Mouse (Mus musculus) forebrain, embryonic 13.5 days (tissue): ENCODE data around the gene Mettl24. TPM values are rescaled to one million over a fixed set of nuclear protein-coding genes. Genes with fewer than 3 reads are reported as not detected.

Source experiments
- ATAC-seq: fragments of 200-750 bp; cut with Nextera tagmentation; 2 replicates; pipeline ENCODE4 v1.8.0; 2017
- H3K27ac ChIP-seq: fragments of 300-500 bp; sonication (generic); 2 replicates; pipeline ENCODE4 v1.5.1; 2015; ENCODE audit warnings: inconsistent platforms, mild to moderate bottlenecking, moderate library complexity
- H3K27me3 ChIP-seq: fragments of 300-500 bp; sonication (generic); 2 replicates; pipeline ENCODE4 v1.6.1; 2015; ENCODE audit warnings: mild to moderate bottlenecking, inconsistent platforms
- H3K36me3 ChIP-seq: fragments of 300-500 bp; sonication (generic); 2 replicates; pipeline ENCODE4 v1.6.1; 2015; ENCODE audit warnings: mild to moderate bottlenecking, inconsistent platforms; ENCODE audit not compliant: poor library complexity, severe bottlenecking
- H3K4me1 ChIP-seq: fragments of 300-500 bp; sonication (generic); 2 replicates; pipeline ENCODE4 v1.6.1; 2015; ENCODE audit warnings: inconsistent platforms
- H3K4me2 ChIP-seq: fragments of 300-500 bp; sonication (generic); 2 replicates; pipeline ENCODE4 v1.6.1; 2015; ENCODE audit warnings: inconsistent platforms, mild to moderate bottlenecking, moderate library complexity
- H3K4me3 ChIP-seq: fragments of 300-500 bp; sonication (generic); 2 replicates; pipeline ENCODE4 v1.5.1; 2015; ENCODE audit warnings: mild to moderate bottlenecking, inconsistent platforms
- H3K9ac ChIP-seq: fragments of 300-500 bp; sonication (generic); 2 replicates; pipeline ENCODE4 v1.6.1; 2015; ENCODE audit warnings: mild to moderate bottlenecking, inconsistent platforms
- H3K9me3 ChIP-seq: fragments of 300-500 bp; sonication (generic); replicated peaks from 2 replicates; pipeline ENCODE4 v1.6.1; 2016; ENCODE audit warnings: inconsistent platforms
- WGBS: fragments of 180-500 bp; shearing (Covaris S2); methylation state at CpG from one replicate; pipeline ENCODE4 v1.1.7; 2015; 5-methylcytosine and 5-hydroxymethylcytosine counted together
- polyA plus RNA-seq: library from polyadenylated mRNA; unstranded; fragments of >200 nt; fragmentation: Nextera tagmentation; extraction: Ambion mirVana; gene quantifications from 2 replicates; pipeline ENCODE4 v1.2.1, GENCODE M21; 2015

Gene Mettl24
- polyA plus RNA-seq, 1 experiment from 2014 or later, result 0.21 TPM

DNA sequence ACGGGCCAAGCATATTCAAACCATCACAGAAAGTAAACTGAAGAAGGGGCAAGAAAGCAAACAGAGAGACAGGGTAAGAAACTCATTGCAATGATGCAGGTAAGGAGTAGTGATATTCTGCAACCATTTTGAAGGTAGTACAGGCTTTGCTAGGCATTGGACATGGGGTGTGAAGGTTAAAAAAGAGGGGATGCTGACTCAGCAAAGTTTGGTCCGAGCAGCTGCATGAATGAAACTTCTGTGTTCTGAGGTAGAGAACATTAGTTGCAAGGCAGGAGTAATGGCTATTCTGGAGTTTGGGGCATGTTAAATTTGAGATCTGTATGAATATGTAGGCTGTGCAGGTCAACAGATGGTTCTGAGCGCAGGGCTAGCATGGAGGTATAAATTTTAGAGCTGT, 17.8 kb upstream of the Mettl24 start:
- Histone ChIP-seq H3K9me3 (no peaks in the 10 kb centered on the region), H3K4me3 (no peak overlapping the region), H3K9ac (no peak overlapping the region), H3K27me3 (no peaks in the 10 kb centered on the region), H3K4me1 (no peaks in the 10 kb centered on the region), H3K27ac (no peak overlapping the region), H3K4me2 (no peak overlapping the region), H3K36me3 (no peaks in the 10 kb centered on the region)
- no peak for ATAC-seq
- 91% methylated on average over 3 of the region's 3 CpGs for WGBS

DNA sequence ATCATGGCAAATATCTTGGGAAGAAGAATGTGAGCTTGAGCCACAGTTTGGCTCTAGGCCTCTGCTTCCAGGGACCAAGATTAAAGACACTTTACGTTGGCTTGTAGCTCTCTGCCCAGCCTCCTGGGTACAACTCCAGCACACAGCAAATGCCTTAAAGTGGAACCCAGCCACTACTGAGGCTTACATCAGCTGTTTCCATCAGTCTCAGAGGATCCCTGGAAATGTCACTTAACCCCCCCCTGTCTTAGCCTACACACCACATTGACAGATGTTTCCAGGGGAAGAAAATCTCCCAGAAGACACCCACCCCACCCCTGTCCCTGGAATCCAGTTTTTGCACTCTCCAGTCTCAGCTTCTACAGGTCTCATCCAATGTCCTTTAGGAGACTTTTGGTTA, 16.1 kb upstream of the Mettl24 start:
- no peak overlapping the region for H3K4me2 ChIP-seq
- H3K9me3 ChIP-seq, result no peaks in the 10 kb centered on the region
- no peaks in the 10 kb centered on the region for H3K36me3 ChIP-seq
- 92% methylated on average over 1 of the region's 1 CpGs for WGBS
- no peaks in the 10 kb centered on the region for H3K4me1 ChIP-seq
- H3K27ac ChIP-seq, result no peak overlapping the region
- H3K27me3 ChIP-seq, result no peaks in the 10 kb centered on the region
- no peak overlapping the region for H3K9ac ChIP-seq
- H3K4me3 ChIP-seq, result no peak overlapping the region
- no peak for ATAC-seq

DNA sequence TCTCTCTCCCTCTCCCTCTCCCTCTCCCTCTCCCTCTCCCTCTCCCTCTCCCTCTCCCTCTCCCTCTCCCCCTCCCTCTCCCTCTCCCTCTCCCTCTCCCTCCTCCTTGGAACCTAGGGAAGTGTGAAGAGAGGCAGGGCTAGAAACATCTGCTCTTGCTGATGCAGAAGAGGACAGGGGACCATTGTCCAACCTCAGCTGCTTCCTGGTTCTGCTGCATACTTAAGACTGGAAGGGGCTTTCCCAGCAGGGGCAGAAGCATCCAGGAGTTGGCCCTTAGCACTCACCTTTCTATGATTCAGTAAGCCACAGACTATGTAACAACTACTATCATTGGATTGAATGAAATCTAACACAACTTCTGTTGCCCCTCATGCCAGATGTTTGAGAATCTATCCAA, 14.4 kb upstream of the Mettl24 start:
- no peaks in the 10 kb centered on the region for H3K36me3 ChIP-seq
- no peak overlapping the region for H3K9ac ChIP-seq
- H3K27me3 ChIP-seq, result no peaks in the 10 kb centered on the region
- no peak overlapping the region for H3K4me3 ChIP-seq
- no peaks in the 10 kb centered on the region for H3K4me1 ChIP-seq
- no peak overlapping the region for H3K4me2 ChIP-seq
- no peaks in the 10 kb centered on the region for H3K9me3 ChIP-seq
- no peak for ATAC-seq
- no peak overlapping the region for H3K27ac ChIP-seq

DNA sequence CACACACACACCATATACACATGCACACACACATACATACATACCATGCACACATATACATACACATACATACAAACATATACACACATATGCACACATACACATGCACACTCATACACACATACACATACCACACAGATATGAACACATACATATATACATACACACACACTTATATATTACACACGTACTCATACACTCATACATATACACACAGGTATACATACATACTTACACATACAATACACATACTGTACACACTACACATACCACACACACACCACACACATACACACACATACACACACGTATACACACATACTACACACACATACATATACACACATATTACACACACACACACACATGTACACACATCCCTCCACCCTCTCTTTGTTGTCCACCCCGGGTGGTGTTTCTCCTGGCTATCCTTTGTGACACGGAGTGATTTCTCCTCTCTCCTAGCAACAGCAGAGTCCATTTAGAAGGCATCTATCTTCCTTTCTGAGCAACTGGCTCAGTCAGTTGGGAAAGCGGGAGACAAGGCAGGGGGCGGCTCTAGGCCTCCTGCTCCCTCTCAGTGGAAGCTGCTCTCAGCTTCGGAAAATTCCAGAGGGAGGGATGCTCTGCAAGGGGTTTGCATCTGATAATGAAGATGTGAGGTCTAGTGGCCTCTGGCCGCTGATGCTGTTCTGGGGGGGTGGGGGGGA, 10.3 kb upstream of the Mettl24 start:
- Histone ChIP-seq H3K9ac (no peak overlapping the region), H3K4me1 (no peaks in the 10 kb centered on the region), H3K4me2 (no peak overlapping the region), H3K4me3 (no peak overlapping the region), H3K9me3 (no peaks in the 10 kb centered on the region), H3K27me3 (no peaks in the 10 kb centered on the region), H3K36me3 (no peaks in the 10 kb centered on the region), H3K27ac (no peak overlapping the region)
- 54% methylated on average over 8 of the region's 8 CpGs for WGBS
- ATAC-seq, result no peak

DNA sequence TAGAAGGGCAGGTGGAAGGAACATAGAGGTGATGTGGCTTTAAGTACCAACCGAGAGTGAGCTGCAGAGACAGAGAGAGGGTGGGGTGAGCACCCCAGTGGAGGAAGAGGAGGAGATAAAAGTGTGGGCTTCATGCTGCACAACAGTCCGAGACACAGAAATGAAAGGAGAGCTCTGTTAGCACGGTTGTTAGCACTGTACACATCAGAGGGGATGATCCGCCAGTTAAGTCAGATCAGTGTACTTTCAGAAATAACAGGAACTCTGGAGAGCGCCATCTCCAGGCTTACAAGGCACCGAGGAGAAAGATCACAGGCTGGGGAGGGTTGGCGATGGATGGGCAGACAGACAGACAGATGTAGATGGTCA, 9.8 kb upstream of the Mettl24 start:
- no peak overlapping the region for H3K4me2 ChIP-seq
- no peak overlapping the region for H3K9ac ChIP-seq
- H3K4me1 ChIP-seq, result no peaks in the 10 kb centered on the region
- H3K9me3 ChIP-seq, result no peaks in the 10 kb centered on the region
- H3K36me3 ChIP-seq, result no peaks in the 10 kb centered on the region
- H3K27ac ChIP-seq, result no peak overlapping the region
- 61% methylated on average over 7 of the region's 7 CpGs for WGBS
- no peak for ATAC-seq
- H3K27me3 ChIP-seq, result no peaks in the 10 kb centered on the region
- no peak overlapping the region for H3K4me3 ChIP-seq

- WGBS, result 10% methylated on average over 13 of the region's 13 CpGs
- H3K9ac ChIP-seq, result no peak overlapping the region
- H3K36me3 ChIP-seq, result no peaks in the 10 kb centered on the region
- ATAC-seq, result no peak
- H3K27me3 ChIP-seq, result no peaks in the 10 kb centered on the region
- no peak overlapping the region for H3K27ac ChIP-seq
- peak overlapping the region; percentile 50 for H3K4me2 ChIP-seq
- H3K9me3 ChIP-seq, result no peaks in the 10 kb centered on the region
- H3K4me3 ChIP-seq, result 0 out of 2 replicates have a peak overlapping the region, but pooled peaks have one; percentile 14
- no peaks in the 10 kb centered on the region for H3K4me1 ChIP-seq
Observed at GRCm38 (mm10) chr10:40674151-40674550, 8.9 kb upstream of the Mettl24 start.

DNA sequence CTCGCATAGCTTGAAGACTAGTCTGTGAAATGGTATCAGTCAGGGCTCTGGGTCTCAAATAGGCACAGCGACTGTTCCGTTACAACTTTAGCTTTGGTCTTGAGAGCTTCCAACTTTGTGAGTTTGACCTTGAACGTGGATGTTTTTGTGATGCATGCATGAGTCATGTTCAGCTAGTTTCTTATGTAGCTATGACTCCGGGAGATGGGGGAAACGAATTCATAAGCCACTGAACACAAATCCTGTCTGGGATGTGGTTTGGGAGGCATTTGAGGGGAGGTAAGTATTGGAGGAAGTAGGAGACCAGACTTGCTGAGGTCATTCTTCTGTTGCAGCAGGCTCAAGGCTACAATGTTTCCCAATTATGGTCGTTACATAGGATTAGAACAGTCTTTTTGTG, 7.2 kb upstream of the Mettl24 start:
- Histone ChIP-seq H3K9me3 (no peaks in the 10 kb centered on the region), H3K9ac (no peak overlapping the region), H3K4me2 (no peak overlapping the region), H3K4me3 (no peak overlapping the region), H3K4me1 (no peaks in the 10 kb centered on the region), H3K27me3 (no peaks in the 10 kb centered on the region), H3K36me3 (no peaks in the 10 kb centered on the region), H3K27ac (no peak overlapping the region)
- WGBS, result 80% methylated on average over 7 of the region's 7 CpGs
- ATAC-seq, result no peak

- Histone ChIP-seq H3K9ac (no peak overlapping the region), H3K4me1 (peaks cover 10% of the 10 kb centered on the region), H3K9me3 (no peaks in the 10 kb centered on the region), H3K27ac (no peak overlapping the region), H3K4me2 (no peak overlapping the region), H3K4me3 (no peak overlapping the region), H3K36me3 (no peaks in the 10 kb centered on the region), H3K27me3 (no peaks in the 10 kb centered on the region)
- no peak for ATAC-seq
- WGBS, result 87% methylated on average over 3 of the region's 3 CpGs
Observed at GRCm38 (mm10) chr10:40678477-40678876, 4.6 kb upstream of the Mettl24 start.

GRCm38 (mm10) chr10:40682470-40682869, 612 bp upstream of the Mettl24 start:
- Histone ChIP-seq H3K36me3 (no peaks in the 10 kb centered on the region), H3K4me1 (peaks cover 13% of the 10 kb centered on the region), H3K9me3 (no peaks in the 10 kb centered on the region), H3K27me3 (no peaks in the 10 kb centered on the region), H3K9ac (no peak overlapping the region), H3K4me2 (peak overlapping the region; percentile 99; the same call in 1 of the 2 replicates), H3K27ac (no peak overlapping the region), H3K4me3 (no peak overlapping the region)
- peak; percentile 16; the same call in 1 of the 2 replicates for ATAC-seq
- WGBS, result 23% methylated on average over 8 of the region's 8 CpGs

DNA sequence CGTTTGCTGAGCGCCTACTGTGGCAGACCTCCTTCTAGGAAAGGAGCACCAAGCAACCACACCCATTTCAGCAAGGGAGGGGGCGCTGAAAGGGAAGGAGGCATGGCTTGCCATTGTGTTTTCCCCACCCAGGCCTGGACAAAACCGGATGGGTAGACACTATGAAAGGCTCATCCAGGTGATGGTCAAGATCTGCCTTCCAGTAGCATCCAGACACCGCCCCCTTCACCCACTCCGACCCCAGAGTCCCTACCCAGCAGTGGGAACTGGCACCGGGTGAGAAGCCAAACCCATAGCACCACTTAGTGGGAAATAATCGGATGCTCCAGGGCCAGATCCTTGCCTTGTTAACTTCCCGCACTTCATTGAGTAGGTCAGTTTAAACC, 779 bp downstream of the Mettl24 start:
- H3K4me2 ChIP-seq, result peak overlapping the region; percentile 99
- H3K27me3 ChIP-seq, result no peaks in the 10 kb centered on the region
- 0 out of 2 replicates have a peak, but pooled peaks have one; percentile 16 for ATAC-seq
- no peak overlapping the region for H3K9ac ChIP-seq
- no peak overlapping the region for H3K27ac ChIP-seq
- peak overlapping the region; percentile 52 for H3K4me3 ChIP-seq
- no peaks in the 10 kb centered on the region for H3K36me3 ChIP-seq
- no peaks in the 10 kb centered on the region for H3K9me3 ChIP-seq
- H3K4me1 ChIP-seq, result peaks cover 13% of the 10 kb centered on the region
- WGBS, result 56% methylated on average over 9 of the region's 9 CpGs

- Histone ChIP-seq H3K27me3 (no peaks in the 10 kb centered on the region), H3K27ac (no peak overlapping the region), H3K9ac (no peak overlapping the region), H3K36me3 (no peaks in the 10 kb centered on the region), H3K4me3 (no peak overlapping the region), H3K4me1 (peaks cover 13% of the 10 kb centered on the region), H3K4me2 (no peak overlapping the region), H3K9me3 (no peaks in the 10 kb centered on the region)
- no peak for ATAC-seq
- 92% methylated on average over 7 of the region's 7 CpGs for WGBS
Observed at GRCm38 (mm10) chr10:40684326-40684725, 1.2 kb downstream of the Mettl24 start.

DNA sequence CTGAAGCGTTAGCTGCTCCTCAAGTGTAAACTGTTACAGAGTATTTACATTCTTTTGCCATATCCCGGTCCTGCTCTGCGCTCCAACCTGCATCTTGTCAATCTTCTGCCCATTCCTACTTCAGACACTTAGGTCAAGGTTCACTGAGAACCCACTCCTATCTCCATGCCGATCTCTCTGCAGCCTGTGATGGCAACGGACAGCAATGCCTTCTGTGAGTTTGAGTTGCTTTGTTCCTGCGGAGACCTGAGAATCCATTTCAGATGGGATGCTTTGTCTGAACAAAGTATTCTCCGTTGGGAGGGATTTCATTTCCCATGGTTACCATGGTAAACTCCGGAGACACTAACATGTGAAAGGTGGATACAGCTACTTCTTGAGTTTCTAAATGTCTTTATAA, 2.6 kb downstream of the Mettl24 start:
- no peak for ATAC-seq
- Histone ChIP-seq H3K9ac (no peak overlapping the region), H3K4me3 (no peak overlapping the region), H3K36me3 (no peaks in the 10 kb centered on the region), H3K4me2 (no peak overlapping the region), H3K27ac (no peak overlapping the region), H3K4me1 (peaks cover 13% of the 10 kb centered on the region), H3K27me3 (no peaks in the 10 kb centered on the region), H3K9me3 (no peaks in the 10 kb centered on the region)
- WGBS, result 62% methylated on average over 8 of the region's 8 CpGs

DNA sequence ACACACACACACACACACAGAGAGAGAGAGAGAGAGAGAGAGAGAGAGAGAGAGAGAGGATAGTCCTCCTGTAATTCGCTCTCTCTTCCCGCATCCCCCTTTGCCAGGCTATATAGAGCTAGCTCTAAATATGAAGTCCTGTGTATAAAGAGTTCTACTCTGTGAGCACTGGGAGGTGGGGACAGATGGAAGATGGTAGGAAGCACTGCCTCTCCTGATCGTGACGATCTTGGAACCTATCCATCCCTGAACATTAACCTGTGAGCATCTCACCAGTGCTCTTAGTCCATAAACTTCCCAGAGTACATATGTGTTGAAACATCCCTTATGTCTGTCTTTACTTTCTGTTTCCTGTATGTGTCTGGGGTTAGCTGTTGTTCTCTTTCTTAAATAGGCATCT, 3.9 kb downstream of the Mettl24 start:
- peaks cover 13% of the 10 kb centered on the region for H3K4me1 ChIP-seq
- H3K27ac ChIP-seq, result no peak overlapping the region
- no peak overlapping the region for H3K9ac ChIP-seq
- no peaks in the 10 kb centered on the region for H3K9me3 ChIP-seq
- no peak for ATAC-seq
- no peak overlapping the region for H3K4me3 ChIP-seq
- WGBS, result 87% methylated on average over 4 of the region's 4 CpGs
- no peaks in the 10 kb centered on the region for H3K36me3 ChIP-seq
- no peaks in the 10 kb centered on the region for H3K27me3 ChIP-seq
- no peak overlapping the region for H3K4me2 ChIP-seq
